Mouse (Mus musculus): ENCODE results near the gene Canx. TPM values are rescaled to one million over a fixed set of nuclear protein-coding genes. Genes with fewer than 3 reads are reported as not detected.

The Canx gene
- total RNA-seq, 2 experiments from 2014 or later, result 406 to 955 TPM

- no peak for ATAC-seq (replicated peaks; ENCODE audit: poor library complexity, severe bottlenecking)
Observed at GRCm38 (mm10) chr11:50277706-50278105, 47.8 kb downstream of the Canx start.

- ATAC-seq (replicated peaks; ENCODE audit: poor library complexity, severe bottlenecking), result no peak
Observed at GRCm38 (mm10) chr11:50277025-50277424, 48.4 kb downstream of the Canx start.

GRCm38 (mm10) chr11:50275568-50276151 lies 49.8 kb downstream of the Canx start:
- peak; percentile 95 for ATAC-seq (replicated peaks; ENCODE audit: poor library complexity, severe bottlenecking)

- ATAC-seq (replicated peaks; ENCODE audit: poor library complexity, severe bottlenecking), result peak; percentile 41
Observed at GRCm38 (mm10) chr11:50275077-50275476, 50.4 kb downstream of the Canx start.

GRCm38 (mm10) chr11:50272819-50273218 lies 52.7 kb downstream of the Canx start:
- ATAC-seq (replicated peaks; ENCODE audit: poor library complexity, severe bottlenecking), result no peak

- ATAC-seq (replicated peaks; ENCODE audit: poor library complexity, severe bottlenecking), result no peak
Observed at GRCm38 (mm10) chr11:50269885-50270284, 55.6 kb downstream of the Canx start.

GRCm38 (mm10) chr11:50269163-50269562 lies 56.3 kb downstream of the Canx start:
- 0 out of 2 replicates have a peak, but pooled peaks have one; percentile 56 for ATAC-seq (replicated peaks; ENCODE audit: poor library complexity, severe bottlenecking)

GRCm38 (mm10) chr11:50266997-50267396 lies 58.5 kb downstream of the Canx start:
- no peak for ATAC-seq (replicated peaks; ENCODE audit: poor library complexity, severe bottlenecking)

- peak; percentile 40; the same call in 1 of the 2 replicates for ATAC-seq (replicated peaks; ENCODE audit: poor library complexity, severe bottlenecking)
Observed at GRCm38 (mm10) chr11:50265931-50266330, 59.5 kb downstream of the Canx start.

GRCm38 (mm10) chr11:50263198-50263597 lies 62.3 kb downstream of the Canx start:
- ATAC-seq (replicated peaks; ENCODE audit: poor library complexity, severe bottlenecking), result no peak

- peak; percentile 44 for ATAC-seq (replicated peaks; ENCODE audit: poor library complexity, severe bottlenecking)
Observed at GRCm38 (mm10) chr11:50262020-50262419, 63.5 kb downstream of the Canx start.

GRCm38 (mm10) chr11:50258310-50258709 lies 67.2 kb downstream of the Canx start:
- ATAC-seq (replicated peaks; ENCODE audit: poor library complexity, severe bottlenecking), result no peak

- no peak for ATAC-seq (replicated peaks; ENCODE audit: poor library complexity, severe bottlenecking)
Observed at GRCm38 (mm10) chr11:50256615-50257014, 68.9 kb downstream of the Canx start.

GRCm38 (mm10) chr11:50254010-50254580 lies 71.4 kb downstream of the Canx start:
- no peak for ATAC-seq (replicated peaks; ENCODE audit: poor library complexity, severe bottlenecking)

GRCm38 (mm10) chr11:50253393-50253792 lies 72.1 kb downstream of the Canx start:
- ATAC-seq (replicated peaks; ENCODE audit: poor library complexity, severe bottlenecking), result no peak

GRCm38 (mm10) chr11:50252684-50253265 lies 72.7 kb downstream of the Canx start:
- ATAC-seq (replicated peaks; ENCODE audit: poor library complexity, severe bottlenecking), result no peak

- ATAC-seq (replicated peaks; ENCODE audit: poor library complexity, severe bottlenecking), result no peak
Observed at GRCm38 (mm10) chr11:50252166-50252565, 73.3 kb downstream of the Canx start.

GRCm38 (mm10) chr11:50248473-50249171 lies 76.9 kb downstream of the Canx start:
- no peak for ATAC-seq (replicated peaks; ENCODE audit: poor library complexity, severe bottlenecking)

GRCm38 (mm10) chr11:50245269-50245668 lies 80.2 kb downstream of the Canx start:
- no peak for ATAC-seq (replicated peaks; ENCODE audit: poor library complexity, severe bottlenecking)

All from granulocyte monocyte progenitor cell, adult 5-6 weeks (primary cell).